Mouse (Mus musculus): ENCODE measurements at regions not wholly inside any gene's neighbourhood (a gene's known extent, or its start where the extent isn't known, plus 50 kb on each side); places are given as distances from the start of the nearest gene placed in this dataset.
"Not testable (repeated sequence)": the region's sequence is repeated elsewhere in the genome, so short reads cannot be mapped to it uniquely, and the experiment has no call there.

DNA sequence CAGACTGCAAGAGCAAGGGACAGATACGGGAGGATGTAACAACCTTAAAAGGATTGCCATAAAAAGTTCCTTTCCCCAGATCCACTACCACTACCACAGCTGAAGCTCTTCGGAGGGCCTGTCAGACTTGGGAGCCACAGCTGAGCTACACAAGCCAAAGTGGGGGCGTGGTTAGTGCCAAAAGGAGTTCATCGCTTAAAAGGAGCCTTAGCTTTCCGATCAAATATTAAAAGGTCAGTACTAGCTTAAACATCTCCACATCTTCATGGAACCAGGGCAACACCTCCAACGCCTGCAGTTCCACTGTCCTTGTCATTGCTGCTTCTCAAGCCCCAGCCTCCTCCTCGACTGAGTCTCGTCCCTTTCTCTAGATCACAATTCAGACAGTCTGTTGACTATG lies 102.6 kb upstream of the Arid1b start:
- TF ChIP-seq SRF (IDR thresholded peaks at IDR 0.05; ENCODE audit: control insufficient read depth, insufficient read length, low read depth) (no peak), CEBPB (IDR thresholded peaks at IDR 0.05; ENCODE audit: insufficient read depth, poor library complexity, severe bottlenecking) (no peak), MYOG (IDR thresholded peaks at IDR 0.05; ENCODE audit: control insufficient read depth in 1 of 3, insufficient read depth in 1 of 3, insufficient read length in 2 of 3, low read depth in 2 of 3) (no peak), MAX (IDR thresholded peaks at IDR 0.05; ENCODE audit: low read depth) (no peak), REST (IDR thresholded peaks at IDR 0.05; ENCODE audit: insufficient read depth, insufficient read length) (no peak), E2F4 (IDR thresholded peaks at IDR 0.05; ENCODE audit: insufficient read depth) (no peak), TCF12 (IDR thresholded peaks at IDR 0.05; ENCODE audit: insufficient read depth, poor library complexity, severe bottlenecking) (no peak), MYOD1 (IDR thresholded peaks at IDR 0.05; ENCODE audit: control insufficient read depth in 1 of 3, insufficient read length in 2 of 3, low read depth in 2 of 3) (no peak), POLR2A (IDR thresholded peaks at IDR 0.05; ENCODE audit: insufficient read length, low read depth) (no peak), USF1 (IDR thresholded peaks at IDR 0.05; ENCODE audit: low read depth) (no peak), TCF3 (IDR thresholded peaks at IDR 0.05; ENCODE audit: insufficient read length, low read depth) (no peak), POLR2AphosphoS2 (IDR thresholded peaks at IDR 0.05; ENCODE audit: insufficient read length, low read depth) (no peak)
- no peak overlapping the region for H3ac ChIP-seq (ENCODE audit: control insufficient read depth, insufficient read length)
- no peaks in the 10 kb centered on the region for H3K79me2 ChIP-seq (ENCODE audit: control insufficient read depth, insufficient read depth)
- H3K4me3 ChIP-seq: no peak overlapping the region
- no peaks in the 10 kb centered on the region for H3K36me3 ChIP-seq (ENCODE audit: control insufficient read depth, insufficient read depth)
- no peak overlapping the region for H3K4me2 ChIP-seq (ENCODE audit: low read depth)
- peaks cover 11% of the 10 kb centered on the region for H3K27me3 ChIP-seq (ENCODE audit: control insufficient read depth, insufficient read depth, insufficient read length)

DNA sequence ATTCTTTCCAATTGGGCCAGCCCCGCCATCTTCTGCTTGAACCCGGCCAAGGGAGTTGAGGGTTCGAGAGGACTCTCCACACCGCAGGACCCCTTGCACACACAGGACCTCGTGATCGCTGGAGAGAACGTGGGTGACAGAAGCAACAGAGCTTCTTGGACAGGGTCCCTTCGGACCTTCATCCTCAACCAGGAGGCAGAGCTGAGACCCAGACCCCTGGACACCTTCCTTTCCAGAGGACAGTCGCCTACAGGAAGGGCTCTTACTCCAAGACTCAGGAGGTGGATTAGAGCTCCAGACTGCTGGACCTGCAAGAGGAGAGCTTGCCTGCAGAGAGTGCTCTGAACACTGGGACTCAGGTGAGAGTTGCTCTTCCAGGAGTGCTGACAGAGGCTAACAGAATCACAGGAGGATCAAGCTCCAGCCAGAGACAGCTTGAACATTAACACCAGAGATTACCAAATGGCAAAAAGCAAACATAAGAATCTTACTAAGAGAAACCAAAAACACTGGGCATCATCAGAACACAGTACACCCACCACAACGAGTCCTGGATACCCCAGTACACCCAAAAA lies 99.3 kb upstream of the Arid1b start:
- not testable (repeated sequence) for H3ac ChIP-seq (ENCODE audit: control insufficient read depth, insufficient read length); H3K4me3 ChIP-seq; H3K36me3 ChIP-seq (ENCODE audit: control insufficient read depth, insufficient read depth); H3K79me2 ChIP-seq (ENCODE audit: control insufficient read depth, insufficient read depth); H3K4me2 ChIP-seq (ENCODE audit: low read depth)
- peaks cover 11% of the 10 kb centered on the region for H3K27me3 ChIP-seq (ENCODE audit: control insufficient read depth, insufficient read depth, insufficient read length)

DNA sequence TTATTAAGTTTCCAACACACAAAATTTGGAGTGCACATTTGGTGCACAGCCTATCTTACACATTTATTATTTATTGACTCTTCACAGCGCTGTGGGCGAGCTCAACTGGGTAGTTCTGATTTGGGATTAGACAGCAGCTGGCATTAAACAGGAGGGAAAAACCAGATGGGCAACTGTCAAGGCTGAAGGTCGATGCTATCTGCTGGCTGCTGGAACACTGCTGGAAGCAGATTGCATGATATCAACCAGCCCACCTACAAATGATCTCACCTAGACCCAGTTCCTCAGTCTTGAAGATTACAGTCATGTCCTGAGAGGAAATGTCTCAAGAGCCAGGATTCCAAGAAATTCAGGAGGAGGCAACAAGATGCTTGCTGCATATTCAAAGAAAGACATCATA lies 91.0 kb upstream of the Arid1b start:
- Histone ChIP-seq H3K27me3 (ENCODE audit: control insufficient read depth, insufficient read depth, insufficient read length) (no peaks in the 10 kb centered on the region), H3K79me2 (ENCODE audit: control insufficient read depth, insufficient read depth) (no peaks in the 10 kb centered on the region), H3K4me3 (no peak overlapping the region), H3K36me3 (ENCODE audit: control insufficient read depth, insufficient read depth) (no peaks in the 10 kb centered on the region), H3K4me2 (ENCODE audit: low read depth) (no peak overlapping the region), H3ac (ENCODE audit: control insufficient read depth, insufficient read length) (no peak overlapping the region)
- TF ChIP-seq CEBPB (IDR thresholded peaks at IDR 0.05; ENCODE audit: insufficient read depth, poor library complexity, severe bottlenecking): no peak
- TF ChIP-seq POLR2AphosphoS2 (IDR thresholded peaks at IDR 0.05; ENCODE audit: insufficient read length, low read depth): no peak
- TF ChIP-seq TCF3 (IDR thresholded peaks at IDR 0.05; ENCODE audit: insufficient read length, low read depth): no peak
- TF ChIP-seq POLR2A (IDR thresholded peaks at IDR 0.05; ENCODE audit: insufficient read length, low read depth): no peak
- TF ChIP-seq TCF12 (IDR thresholded peaks at IDR 0.05; ENCODE audit: insufficient read depth, poor library complexity, severe bottlenecking): no peak
- no peak for TF ChIP-seq MAX (IDR thresholded peaks at IDR 0.05; ENCODE audit: low read depth)

DNA sequence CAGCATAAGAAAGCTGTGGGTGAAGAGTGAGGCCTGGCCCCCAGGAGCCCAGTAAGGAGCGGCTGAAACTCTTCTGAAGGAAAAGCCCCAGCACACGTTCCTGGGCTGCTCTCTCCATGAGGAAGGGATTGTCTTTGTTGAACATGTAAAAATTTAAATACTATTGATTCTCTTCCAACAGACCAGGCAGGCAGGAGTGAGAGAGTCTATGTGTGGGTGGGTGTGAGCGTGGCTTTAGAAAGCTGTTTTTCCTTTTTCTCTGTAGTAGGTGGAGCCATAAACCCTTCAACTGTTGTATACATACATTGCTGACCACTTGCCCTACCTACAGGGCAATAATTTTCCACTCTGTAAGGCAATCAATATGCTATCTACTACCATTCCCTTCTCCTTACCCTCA lies 87.6 kb upstream of the Arid1b start:
- H3K27me3 ChIP-seq (ENCODE audit: control insufficient read depth, insufficient read depth, insufficient read length): peaks cover 2% of the 10 kb centered on the region
- H3K79me2 ChIP-seq (ENCODE audit: control insufficient read depth, insufficient read depth): no peaks in the 10 kb centered on the region
- no peak overlapping the region for H3ac ChIP-seq (ENCODE audit: control insufficient read depth, insufficient read length)
- H3K4me2 ChIP-seq (ENCODE audit: low read depth): no peak overlapping the region
- H3K4me3 ChIP-seq: no peak overlapping the region
- TF ChIP-seq MYOG (IDR thresholded peaks at IDR 0.05; ENCODE audit: control insufficient read depth in 1 of 3, insufficient read depth in 1 of 3, insufficient read length in 2 of 3, low read depth in 2 of 3) (no peak), TCF12 (IDR thresholded peaks at IDR 0.05; ENCODE audit: insufficient read depth, poor library complexity, severe bottlenecking) (no peak), REST (IDR thresholded peaks at IDR 0.05; ENCODE audit: insufficient read depth, insufficient read length) (no peak), POLR2A (IDR thresholded peaks at IDR 0.05; ENCODE audit: insufficient read length, low read depth) (no peak), POLR2AphosphoS2 (IDR thresholded peaks at IDR 0.05; ENCODE audit: insufficient read length, low read depth) (no peak), SRF (IDR thresholded peaks at IDR 0.05; ENCODE audit: control insufficient read depth, insufficient read length, low read depth) (no peak), MAX (IDR thresholded peaks at IDR 0.05; ENCODE audit: low read depth) (no peak), TCF3 (IDR thresholded peaks at IDR 0.05; ENCODE audit: insufficient read length, low read depth) (no peak), CEBPB (IDR thresholded peaks at IDR 0.05; ENCODE audit: insufficient read depth, poor library complexity, severe bottlenecking) (no peak), MYOD1 (IDR thresholded peaks at IDR 0.05; ENCODE audit: control insufficient read depth in 1 of 3, insufficient read length in 2 of 3, low read depth in 2 of 3) (no peak), USF1 (IDR thresholded peaks at IDR 0.05; ENCODE audit: low read depth) (no peak), E2F4 (IDR thresholded peaks at IDR 0.05; ENCODE audit: insufficient read depth) (no peak)
- H3K36me3 ChIP-seq (ENCODE audit: control insufficient read depth, insufficient read depth): no peaks in the 10 kb centered on the region

DNA sequence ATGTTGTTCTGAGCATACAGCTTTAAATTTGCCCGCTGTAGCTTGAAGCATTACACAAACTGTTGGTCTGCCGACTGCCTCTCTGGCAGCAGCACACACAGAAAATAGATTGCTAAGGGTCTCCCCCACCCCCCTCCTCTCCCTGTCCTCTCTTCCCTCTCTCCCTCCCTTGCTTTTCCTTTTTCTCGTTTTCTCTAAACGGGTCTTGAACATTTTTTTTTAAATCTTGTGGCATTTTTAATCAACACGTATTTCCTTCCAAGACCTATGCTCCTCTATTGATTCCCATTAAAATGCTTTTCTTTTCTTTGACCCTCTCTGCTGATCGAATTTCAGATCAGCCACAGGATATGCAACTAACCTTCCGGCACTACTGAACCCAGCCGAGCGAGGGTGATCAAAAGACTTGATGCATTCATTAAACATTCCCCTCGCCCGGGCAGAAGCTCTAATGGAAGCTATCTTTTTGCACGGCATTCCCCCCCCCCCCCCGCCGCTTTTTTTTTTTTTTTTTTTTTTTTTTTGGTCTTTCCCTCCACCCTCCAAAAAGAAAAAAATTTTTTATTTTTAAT lies 86.9 kb upstream of the Arid1b start:
- Histone ChIP-seq H3K4me3 (peak overlapping the region; percentile 45), H3K36me3 (ENCODE audit: control insufficient read depth, insufficient read depth) (no peaks in the 10 kb centered on the region), H3ac (ENCODE audit: control insufficient read depth, insufficient read length) (peak overlapping the region; percentile 50), H3K79me2 (ENCODE audit: control insufficient read depth, insufficient read depth) (no peaks in the 10 kb centered on the region), H3K4me2 (ENCODE audit: low read depth) (peak overlapping the region; percentile 81), H3K27me3 (ENCODE audit: control insufficient read depth, insufficient read depth, insufficient read length) (peaks cover 9% of the 10 kb centered on the region)
- TF ChIP-seq MYOD1 (IDR thresholded peaks at IDR 0.05; ENCODE audit: control insufficient read depth in 1 of 3, insufficient read length in 2 of 3, low read depth in 2 of 3) (no peak), MYOG (IDR thresholded peaks at IDR 0.05; ENCODE audit: control insufficient read depth in 1 of 3, insufficient read depth in 1 of 3, insufficient read length in 2 of 3, low read depth in 2 of 3) (no peak), SRF (IDR thresholded peaks at IDR 0.05; ENCODE audit: control insufficient read depth, insufficient read length, low read depth) (no peak), REST (IDR thresholded peaks at IDR 0.05; ENCODE audit: insufficient read depth, insufficient read length) (no peak), POLR2A (IDR thresholded peaks at IDR 0.05; ENCODE audit: insufficient read length, low read depth) (no peak), CEBPB (IDR thresholded peaks at IDR 0.05; ENCODE audit: insufficient read depth, poor library complexity, severe bottlenecking) (no peak), POLR2AphosphoS2 (IDR thresholded peaks at IDR 0.05; ENCODE audit: insufficient read length, low read depth) (no peak), USF1 (IDR thresholded peaks at IDR 0.05; ENCODE audit: low read depth) (no peak), TCF12 (IDR thresholded peaks at IDR 0.05; ENCODE audit: insufficient read depth, poor library complexity, severe bottlenecking) (no peak)
